Mouse (Mus musculus): ENCODE results near the gene Pik3ip1. TPM values are rescaled to one million over a fixed set of nuclear protein-coding genes. Genes with fewer than 3 reads are reported as not detected.
A peak's percentile ranks its signal among the peaks of the same experiment; 100 is the strongest.

The Pik3ip1 gene
- polyA plus RNA-seq, 1 experiment from 2014 or later, result 8.8 TPM

- peak overlapping the region; percentile 58 for H3K4me3 ChIP-seq (ENCODE audit: low read length)
- ATAC-seq, result peak; percentile 97
- WGBS, result under 1% methylated on average over 74 of the region's 75 CpGs
These were observed 1.8 kb downstream of the Pik3ip1 start for GRCm38 (mm10) chr11:3331756-3332642.

DNA sequence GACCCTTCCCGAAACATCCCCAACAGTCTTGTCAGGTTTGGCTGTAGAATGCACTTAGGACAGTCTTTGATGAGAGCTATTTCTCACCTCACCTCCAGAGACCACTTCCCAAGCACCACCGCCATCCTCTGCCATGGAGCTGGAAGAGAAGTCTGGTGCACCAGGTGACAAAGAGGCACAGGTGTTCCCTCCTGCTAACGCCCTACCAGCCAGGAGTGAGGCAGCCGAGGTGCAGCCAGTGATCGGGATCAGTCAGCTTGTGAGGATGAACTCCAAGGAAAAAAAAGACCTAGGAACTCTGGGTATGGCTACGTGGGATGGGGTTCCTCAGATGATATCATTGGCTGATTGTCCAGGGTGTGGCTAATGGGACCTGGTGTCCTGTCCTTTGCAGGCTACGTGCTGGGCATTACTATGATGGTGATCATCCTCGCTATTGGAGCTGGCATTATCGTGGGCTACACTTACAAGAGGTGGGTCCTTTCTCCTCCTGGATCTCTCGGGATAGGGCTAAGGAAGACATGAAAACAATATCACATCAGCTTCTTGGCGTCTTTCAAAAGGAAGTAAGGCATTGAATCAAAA lies 3.0 kb downstream of the Pik3ip1 start:
- 90% methylated on average over 11 of the region's 11 CpGs for WGBS
- H3K4me2 ChIP-seq (ENCODE audit: low read depth, low read length), result no peak overlapping the region
- peaks cover 44% of the 10 kb centered on the region for H3K4me1 ChIP-seq (ENCODE audit: control insufficient read depth, insufficient read depth, low read length)
- H3K9ac ChIP-seq (ENCODE audit: low read depth, low read length), result no peak overlapping the region
- H3K27me3 ChIP-seq (replicated peaks; ENCODE audit: control insufficient read depth, insufficient read depth, low read length), result no peaks in the 10 kb centered on the region
- ATAC-seq, result no peak
- H3K4me3 ChIP-seq (ENCODE audit: low read length), result no peak overlapping the region
- H3K27ac ChIP-seq (ENCODE audit: low read length), result no peak overlapping the region
- H3K9me3 ChIP-seq (ENCODE audit: control insufficient read depth, low read length), result no peaks in the 10 kb centered on the region
- H3K36me3 ChIP-seq (ENCODE audit: control insufficient read depth, insufficient read depth, low read length), result no peaks in the 10 kb centered on the region

More at GRCm38 (mm10) chr11:3331756-3332642, 1.8 kb downstream of the Pik3ip1 start:
- peak overlapping the region; percentile 70 for H3K9ac ChIP-seq (ENCODE audit: low read depth, low read length)
- peak overlapping the region; percentile 76 for H3K27ac ChIP-seq (ENCODE audit: low read length)
- no peaks in the 10 kb centered on the region for H3K36me3 ChIP-seq (ENCODE audit: control insufficient read depth, insufficient read depth, low read length)
- H3K4me1 ChIP-seq (ENCODE audit: control insufficient read depth, insufficient read depth, low read length), result peaks cover 36% of the 10 kb centered on the region
- H3K4me2 ChIP-seq (ENCODE audit: low read depth, low read length), result peak overlapping the region; percentile 99
- H3K9me3 ChIP-seq (ENCODE audit: control insufficient read depth, low read length), result no peaks in the 10 kb centered on the region
- no peaks in the 10 kb centered on the region for H3K27me3 ChIP-seq (replicated peaks; ENCODE audit: control insufficient read depth, insufficient read depth, low read length)

- H3K4me3 ChIP-seq (ENCODE audit: low read length), result no peak overlapping the region
- no peak for ATAC-seq
- no peaks in the 10 kb centered on the region for H3K9me3 ChIP-seq (ENCODE audit: control insufficient read depth, low read length)
- 91% methylated on average over 11 of the region's 11 CpGs for WGBS
- no peaks in the 10 kb centered on the region for H3K36me3 ChIP-seq (ENCODE audit: control insufficient read depth, insufficient read depth, low read length)
- no peak overlapping the region for H3K4me2 ChIP-seq (ENCODE audit: low read depth, low read length)
- H3K27me3 ChIP-seq (replicated peaks; ENCODE audit: control insufficient read depth, insufficient read depth, low read length), result no peaks in the 10 kb centered on the region
- no peak overlapping the region for H3K9ac ChIP-seq (ENCODE audit: low read depth, low read length)
- peaks cover 44% of the 10 kb centered on the region for H3K4me1 ChIP-seq (ENCODE audit: control insufficient read depth, insufficient read depth, low read length)
- H3K27ac ChIP-seq (ENCODE audit: low read length), result no peak overlapping the region
These were observed 4.0 kb downstream of the Pik3ip1 start for GRCm38 (mm10) chr11:3334141-3334710.

GRCm38 (mm10) chr11:3334711-3335316 lies 4.6 kb downstream of the Pik3ip1 start:
- Histone ChIP-seq H3K9ac (ENCODE audit: low read depth, low read length) (no peak overlapping the region), H3K9me3 (ENCODE audit: control insufficient read depth, low read length) (no peaks in the 10 kb centered on the region), H3K4me2 (ENCODE audit: low read depth, low read length) (no peak overlapping the region), H3K27me3 (replicated peaks; ENCODE audit: control insufficient read depth, insufficient read depth, low read length) (no peaks in the 10 kb centered on the region), H3K36me3 (ENCODE audit: control insufficient read depth, insufficient read depth, low read length) (no peaks in the 10 kb centered on the region), H3K4me1 (ENCODE audit: control insufficient read depth, insufficient read depth, low read length) (peaks cover 44% of the 10 kb centered on the region), H3K27ac (ENCODE audit: low read length) (no peak overlapping the region), H3K4me3 (ENCODE audit: low read length) (no peak overlapping the region)
- no peak for ATAC-seq
- WGBS, result 48% methylated on average over 9 of the region's 9 CpGs

- no peak overlapping the region for H3K4me3 ChIP-seq (ENCODE audit: low read length)
These were observed 5.5 kb downstream of the Pik3ip1 start for GRCm38 (mm10) chr11:3335651-3336216.

DNA sequence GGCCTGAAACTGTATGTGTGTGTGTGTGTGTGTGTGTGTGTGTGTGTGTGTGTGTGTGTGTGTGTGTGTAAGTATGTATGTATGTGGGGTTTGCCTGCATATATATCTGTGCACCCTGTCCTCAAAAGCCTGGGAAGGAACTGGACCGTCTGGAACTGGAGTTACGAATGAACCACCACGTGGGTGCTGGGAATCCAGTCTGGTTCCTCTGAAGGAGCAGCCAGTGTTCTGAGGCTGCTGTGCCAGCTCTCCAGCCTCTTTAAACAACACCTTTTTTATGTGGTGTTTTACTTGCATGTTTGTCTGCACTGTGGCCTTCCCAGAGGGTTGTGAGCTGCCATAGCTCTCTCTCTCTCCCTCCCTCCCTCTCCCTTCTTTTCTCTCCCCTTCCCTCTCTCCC lies 6.4 kb downstream of the Pik3ip1 start:
- 82% methylated on average over 3 of the region's 3 CpGs for WGBS

More at GRCm38 (mm10) chr11:3335651-3336216, 5.5 kb downstream of the Pik3ip1 start:
- 18% methylated on average over 11 of the region's 11 CpGs for WGBS
- H3K4me2 ChIP-seq (ENCODE audit: low read depth, low read length), result peak overlapping the region; percentile 18
- no peak for ATAC-seq
- no peak overlapping the region; the same call in 1 of the 2 replicates for H3K27ac ChIP-seq (ENCODE audit: low read length)
- H3K4me1 ChIP-seq (ENCODE audit: control insufficient read depth, insufficient read depth, low read length), result peaks cover 40% of the 10 kb centered on the region
- no peaks in the 10 kb centered on the region for H3K27me3 ChIP-seq (replicated peaks; ENCODE audit: control insufficient read depth, insufficient read depth, low read length)
- no peaks in the 10 kb centered on the region for H3K36me3 ChIP-seq (ENCODE audit: control insufficient read depth, insufficient read depth, low read length)
- H3K9me3 ChIP-seq (ENCODE audit: control insufficient read depth, low read length), result no peaks in the 10 kb centered on the region
- no peak overlapping the region for H3K9ac ChIP-seq (ENCODE audit: low read depth, low read length)

GRCm38 (mm10) chr11:3337173-3337955 lies 7.2 kb downstream of the Pik3ip1 start:
- Histone ChIP-seq H3K9ac (ENCODE audit: low read depth, low read length) (no peak overlapping the region; the same call in 1 of the 2 replicates), H3K27me3 (replicated peaks; ENCODE audit: control insufficient read depth, insufficient read depth, low read length) (no peaks in the 10 kb centered on the region), H3K4me2 (ENCODE audit: low read depth, low read length) (no peak overlapping the region), H3K36me3 (ENCODE audit: control insufficient read depth, insufficient read depth, low read length) (no peaks in the 10 kb centered on the region), H3K27ac (ENCODE audit: low read length) (peak overlapping the region; percentile 49; the same call in 1 of the 2 replicates), H3K4me1 (ENCODE audit: control insufficient read depth, insufficient read depth, low read length) (peaks cover 32% of the 10 kb centered on the region), H3K4me3 (ENCODE audit: low read length) (no peak overlapping the region), H3K9me3 (ENCODE audit: control insufficient read depth, low read length) (no peaks in the 10 kb centered on the region)
- WGBS, result 22% methylated on average over 12 of the region's 12 CpGs
- peak; percentile 32 for ATAC-seq

More for the DNA sequence above, 6.4 kb downstream of the Pik3ip1 start:
- H3K27ac ChIP-seq (ENCODE audit: low read length), result no peak overlapping the region
- H3K36me3 ChIP-seq (ENCODE audit: control insufficient read depth, insufficient read depth, low read length), result no peaks in the 10 kb centered on the region
- H3K27me3 ChIP-seq (replicated peaks; ENCODE audit: control insufficient read depth, insufficient read depth, low read length), result no peaks in the 10 kb centered on the region
- no peak overlapping the region for H3K9ac ChIP-seq (ENCODE audit: low read depth, low read length)
- H3K4me2 ChIP-seq (ENCODE audit: low read depth, low read length), result no peak overlapping the region
- no peak for ATAC-seq
- H3K4me1 ChIP-seq (ENCODE audit: control insufficient read depth, insufficient read depth, low read length), result peaks cover 38% of the 10 kb centered on the region
- H3K9me3 ChIP-seq (ENCODE audit: control insufficient read depth, low read length), result no peaks in the 10 kb centered on the region
- no peak overlapping the region for H3K4me3 ChIP-seq (ENCODE audit: low read length)

DNA sequence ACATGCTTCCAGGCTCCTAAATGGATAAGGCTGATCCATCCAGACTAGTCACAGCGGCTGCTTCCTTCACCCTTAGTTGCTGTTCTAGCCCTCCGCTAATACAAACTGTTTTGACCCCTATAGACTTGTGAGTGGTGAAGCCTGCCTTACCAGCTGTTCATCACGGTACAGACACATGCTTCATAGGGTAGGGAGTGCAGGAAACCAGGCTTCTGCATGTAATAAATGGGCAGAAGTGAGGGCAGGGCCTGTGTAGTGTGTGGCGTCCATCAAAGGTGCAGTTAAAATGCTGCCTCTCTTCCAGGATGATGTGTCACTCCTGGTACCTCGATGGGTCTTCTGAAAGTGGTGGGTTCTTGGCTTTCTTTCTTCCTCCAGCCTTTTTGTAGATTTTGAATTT lies 7.8 kb downstream of the Pik3ip1 start:
- Histone ChIP-seq H3K36me3 (ENCODE audit: control insufficient read depth, insufficient read depth, low read length) (no peaks in the 10 kb centered on the region), H3K4me2 (ENCODE audit: low read depth, low read length) (no peak overlapping the region), H3K9ac (ENCODE audit: low read depth, low read length) (no peak overlapping the region), H3K27ac (ENCODE audit: low read length) (no peak overlapping the region), H3K9me3 (ENCODE audit: control insufficient read depth, low read length) (no peaks in the 10 kb centered on the region), H3K4me3 (ENCODE audit: low read length) (no peak overlapping the region), H3K4me1 (ENCODE audit: control insufficient read depth, insufficient read depth, low read length) (peaks cover 27% of the 10 kb centered on the region), H3K27me3 (replicated peaks; ENCODE audit: control insufficient read depth, insufficient read depth, low read length) (no peaks in the 10 kb centered on the region)
- ATAC-seq, result no peak
- 48% methylated on average over 5 of the region's 5 CpGs for WGBS

Measured in intestine, embryonic 16.5 days (tissue).